Mouse (Mus musculus): ENCODE results near the gene Eif2d. TPM values are rescaled to one million over a fixed set of nuclear protein-coding genes. Genes with fewer than 3 reads are reported as not detected.
"Not testable (repeated sequence)": the region's sequence is repeated elsewhere in the genome, so short reads cannot be mapped to it uniquely, and the experiment has no call there.

Eif2d gene
- polyA plus RNA-seq, 1 experiment from 2014 or later = 70.2 TPM

GRCm38 (mm10) chr1:131125987-131126744, 26.8 kb upstream of the Eif2d start:
- WGBS = 83% methylated on average over 11 of the region's 11 CpGs
- H3K27ac ChIP-seq = no peak overlapping the region
- DNase-seq (ENCODE audit: extremely low spot score, low spot score) = no peak
- H3K9me3 ChIP-seq = peaks cover 5% of the 10 kb centered on the region; the same call in 1 of the 2 replicates
- H3K36me3 ChIP-seq (replicated peaks) = peaks cover 56% of the 10 kb centered on the region
- H3K4me3 ChIP-seq = no peak overlapping the region
- peaks cover 6% of the 10 kb centered on the region for H3K4me1 ChIP-seq
- H3K27me3 ChIP-seq (ENCODE audit: poor library complexity, severe bottlenecking) = no peaks in the 10 kb centered on the region

- Histone ChIP-seq H3K27ac (peak overlapping the region; percentile 48; the same call in 1 of the 2 replicates), H3K9me3 (peaks cover 5% of the 10 kb centered on the region; the same call in 1 of the 2 replicates), H3K36me3 (replicated peaks) (peaks cover 66% of the 10 kb centered on the region), H3K27me3 (ENCODE audit: poor library complexity, severe bottlenecking) (no peaks in the 10 kb centered on the region), H3K4me3 (no peak overlapping the region; the same call in 1 of the 2 replicates), H3K4me1 (peaks cover 47% of the 10 kb centered on the region)
- no peak for DNase-seq (ENCODE audit: extremely low spot score, low spot score)
- 63% methylated on average over 6 of the region's 6 CpGs for WGBS
Measured at GRCm38 (mm10) chr1:131134231-131134630, 18.8 kb upstream of the Eif2d start.

- DNase-seq (ENCODE audit: extremely low spot score, low spot score) = no peak
- 78% methylated on average over 8 of the region's 8 CpGs for WGBS
- H3K9me3 ChIP-seq = peaks cover 2% of the 10 kb centered on the region; the same call in 1 of the 2 replicates
- H3K27me3 ChIP-seq (ENCODE audit: poor library complexity, severe bottlenecking) = no peaks in the 10 kb centered on the region
- peak overlapping the region; percentile 45; the same call in 1 of the 2 replicates for H3K27ac ChIP-seq
- no peak overlapping the region for H3K4me3 ChIP-seq
- peaks cover 58% of the 10 kb centered on the region for H3K36me3 ChIP-seq (replicated peaks)
- peaks cover 51% of the 10 kb centered on the region for H3K4me1 ChIP-seq
Measured at GRCm38 (mm10) chr1:131134942-131135522, 17.9 kb upstream of the Eif2d start.

GRCm38 (mm10) chr1:131135960-131136629, 16.9 kb upstream of the Eif2d start:
- 90% methylated on average over 10 of the region's 10 CpGs for WGBS
- DNase-seq (ENCODE audit: extremely low spot score, low spot score) = no peak
- Histone ChIP-seq H3K36me3 (replicated peaks) (peaks cover 47% of the 10 kb centered on the region), H3K9me3 (no peaks in the 10 kb centered on the region), H3K4me3 (peak overlapping the region; percentile 86), H3K27me3 (ENCODE audit: poor library complexity, severe bottlenecking) (no peaks in the 10 kb centered on the region), H3K4me1 (peaks cover 51% of the 10 kb centered on the region), H3K27ac (no peak overlapping the region)

- Histone ChIP-seq H3K9me3 (no peaks in the 10 kb centered on the region), H3K27ac (peak overlapping the region; percentile 98), H3K4me1 (peaks cover 51% of the 10 kb centered on the region), H3K36me3 (replicated peaks) (peaks cover 38% of the 10 kb centered on the region), H3K4me3 (peak overlapping the region; percentile 86), H3K27me3 (ENCODE audit: poor library complexity, severe bottlenecking) (no peaks in the 10 kb centered on the region)
- 18% methylated on average over 5 of the region's 5 CpGs for WGBS
- DNase-seq (ENCODE audit: extremely low spot score, low spot score) = no peak
Measured at GRCm38 (mm10) chr1:131137111-131137510, 15.9 kb upstream of the Eif2d start.

GRCm38 (mm10) chr1:131137717-131138118, 15.3 kb upstream of the Eif2d start:
- no peak for DNase-seq (ENCODE audit: extremely low spot score, low spot score)
- H3K36me3 ChIP-seq (replicated peaks) = peaks cover 32% of the 10 kb centered on the region
- peak overlapping the region; percentile 98 for H3K27ac ChIP-seq
- WGBS = 0% methylated on average over 35 of the region's 36 CpGs
- peaks cover 51% of the 10 kb centered on the region for H3K4me1 ChIP-seq
- no peaks in the 10 kb centered on the region for H3K27me3 ChIP-seq (ENCODE audit: poor library complexity, severe bottlenecking)
- H3K4me3 ChIP-seq = peak overlapping the region; percentile 86
- H3K9me3 ChIP-seq = no peaks in the 10 kb centered on the region

- Histone ChIP-seq H3K36me3 (replicated peaks) (peaks cover 25% of the 10 kb centered on the region), H3K4me3 (peak within 1 kb of the TSS; percentile 86), H3K4me1 (peaks cover 51% of the 10 kb centered on the region), H3K27ac (peak within 1 kb of the TSS; percentile 98), H3K9me3 (no peaks in the 10 kb centered on the region), H3K27me3 (ENCODE audit: poor library complexity, severe bottlenecking) (no peaks in the 10 kb centered on the region)
- peak; percentile 93 for DNase-seq (ENCODE audit: extremely low spot score, low spot score)
- WGBS = 7% methylated on average over 49 of the region's 49 CpGs
Measured at GRCm38 (mm10) chr1:131138191-131139016, 14.6 kb upstream of the Eif2d start, which contains the start of gene Dyrk3. Dyrk3 (minus strand) TSS chr1:131138340.

GRCm38 (mm10) chr1:131139102-131140095, 13.6 kb upstream of the Eif2d start:
- Histone ChIP-seq H3K4me1 (peaks cover 45% of the 10 kb centered on the region), H3K27me3 (ENCODE audit: poor library complexity, severe bottlenecking) (no peaks in the 10 kb centered on the region), H3K4me3 (peak overlapping the region; percentile 86; the same call in 1 of the 2 replicates), H3K27ac (peak overlapping the region; percentile 98), H3K9me3 (no peaks in the 10 kb centered on the region), H3K36me3 (replicated peaks) (peaks cover 15% of the 10 kb centered on the region)
- WGBS = 66% methylated on average over 11 of the region's 11 CpGs
- no peak for DNase-seq (ENCODE audit: extremely low spot score, low spot score)

GRCm38 (mm10) chr1:131141449-131141848, 11.5 kb upstream of the Eif2d start:
- no peaks in the 10 kb centered on the region for H3K36me3 ChIP-seq (replicated peaks)
- peaks cover 25% of the 10 kb centered on the region for H3K4me1 ChIP-seq
- WGBS = 67% methylated on average over 2 of the region's 2 CpGs
- H3K9me3 ChIP-seq = no peaks in the 10 kb centered on the region
- no peaks in the 10 kb centered on the region for H3K27me3 ChIP-seq (ENCODE audit: poor library complexity, severe bottlenecking)
- DNase-seq (ENCODE audit: extremely low spot score, low spot score) = no peak
- H3K27ac ChIP-seq = no peak overlapping the region
- H3K4me3 ChIP-seq = no peak overlapping the region

- H3K27me3 ChIP-seq (ENCODE audit: poor library complexity, severe bottlenecking) = no peaks in the 10 kb centered on the region
- H3K4me1 ChIP-seq = peaks cover 16% of the 10 kb centered on the region
- H3K4me3 ChIP-seq = no peak overlapping the region
- no peak overlapping the region for H3K27ac ChIP-seq
- H3K9me3 ChIP-seq = no peaks in the 10 kb centered on the region
- DNase-seq (ENCODE audit: extremely low spot score, low spot score) = no peak
- 82% methylated on average over 1 of the region's 1 CpGs for WGBS
- no peaks in the 10 kb centered on the region for H3K36me3 ChIP-seq (replicated peaks)
Measured at GRCm38 (mm10) chr1:131142472-131142871, 10.5 kb upstream of the Eif2d start.

- WGBS = 91% methylated on average over 3 of the region's 3 CpGs
Measured at GRCm38 (mm10) chr1:131145222-131145621, 7.8 kb upstream of the Eif2d start.

More at GRCm38 (mm10) chr1:131145222-131145621, 7.8 kb upstream of the Eif2d start:
- not testable (repeated sequence) for H3K4me1 ChIP-seq; H3K27ac ChIP-seq; H3K27me3 ChIP-seq (ENCODE audit: poor library complexity, severe bottlenecking); H3K36me3 ChIP-seq (replicated peaks); DNase-seq (ENCODE audit: extremely low spot score, low spot score); H3K4me3 ChIP-seq; H3K9me3 ChIP-seq
